Mouse (Mus musculus) heart, adult 2 months (tissue): Measurements from ENCODE around the gene Ccdc188. TPM values are rescaled to one million over a fixed set of nuclear protein-coding genes. Genes with fewer than 3 reads are reported as not detected.

ENCODE experiments used
- DNase-seq, 2 experiments: peaks; one replicate each; pipeline ENCODE4 v3.0.0; 2021
- H3K27ac ChIP-seq: fragments of 200-600 bp; 2 replicates; pipeline ENCODE4 v1.8.1; 2022
- H3K27me3 ChIP-seq: fragments of 200-500 bp; 2 replicates; pipeline ENCODE4 v1.6.1; 2012; ENCODE audit warnings: mild to moderate bottlenecking, low read length, inconsistent platforms, mixed read lengths; ENCODE audit not compliant: control insufficient read depth, insufficient read depth
- H3K36me3 ChIP-seq: fragments of 200-500 bp; 2 replicates; pipeline ENCODE4 v1.6.1; 2012; ENCODE audit warnings: low read length, inconsistent platforms; ENCODE audit not compliant: control insufficient read depth, insufficient read depth
- H3K4me1 ChIP-seq: fragments of 200-500 bp; 2 replicates; pipeline ENCODE4 v1.6.1; 2011; ENCODE audit warnings: low read length; ENCODE audit not compliant: control insufficient read depth, insufficient read depth
- H3K4me3 ChIP-seq: fragments of 200-600 bp; 2 replicates; pipeline ENCODE4 v1.8.1; 2022
- H3K79me2 ChIP-seq: fragments of 200-500 bp; replicated peaks from 2 replicates; pipeline ENCODE4 v1.6.1; 2012; ENCODE audit warnings: mild to moderate bottlenecking, inconsistent platforms, low read length, moderate library complexity, mixed read lengths; ENCODE audit not compliant: control insufficient read depth, insufficient read depth
- H3K9ac ChIP-seq: fragments of 200-500 bp; 2 replicates; pipeline ENCODE4 v1.6.1; 2012; ENCODE audit warnings: low read depth, mild to moderate bottlenecking, control low read depth, inconsistent platforms, low read length, mixed read lengths
- CTCF ChIP-seq: fragments of 200-600 bp; IDR thresholded peaks from 2 replicates; pipeline ENCODE4 v1.8.1; 2022; ENCODE audit warnings: antibody characterized with exemption, mild to moderate bottlenecking, moderate library complexity
- EP300 ChIP-seq: fragments of 200-500 bp; IDR thresholded peaks from 2 replicates; pipeline ENCODE4 v1.6.1; 2011; ENCODE audit warnings: low read depth, low read length, control low read depth; ENCODE audit not compliant: insufficient read depth
- POLR2A ChIP-seq: fragments of 200-500 bp; IDR thresholded peaks from 2 replicates; pipeline ENCODE4 v1.6.1; 2011; ENCODE audit warnings: mild to moderate bottlenecking, low read depth, low read length, control low read depth; ENCODE audit not compliant: insufficient read depth
- WGBS: fragments of 180-500 bp; shearing (Covaris S2); methylation state at CpG from one replicate; pipeline ENCODE4 v1.1.7; 2018; 5-methylcytosine and 5-hydroxymethylcytosine counted together
- intact Hi-C: fragments of 180-260 bp; cut with DNase I; formaldehyde crosslinking; loops from one replicate; pipeline ENCODE4 v1.15.1; 2025
- polyA plus RNA-seq: library from polyadenylated mRNA; depleted of rRNA; stranded (reverse); fragments of >200 nt; gene quantifications from 2 replicates; pipeline ENCODE4 v1.2.3, GENCODE M21; 2012
- total RNA-seq, 2 experiments: library from RNA; stranded (reverse); gene quantifications; 2 replicates each; pipeline ENCODE4 v1.2.3; 2021

The Ccdc188 gene
- total and polyA plus RNA-seq, 3 experiments: not detected

DNA sequence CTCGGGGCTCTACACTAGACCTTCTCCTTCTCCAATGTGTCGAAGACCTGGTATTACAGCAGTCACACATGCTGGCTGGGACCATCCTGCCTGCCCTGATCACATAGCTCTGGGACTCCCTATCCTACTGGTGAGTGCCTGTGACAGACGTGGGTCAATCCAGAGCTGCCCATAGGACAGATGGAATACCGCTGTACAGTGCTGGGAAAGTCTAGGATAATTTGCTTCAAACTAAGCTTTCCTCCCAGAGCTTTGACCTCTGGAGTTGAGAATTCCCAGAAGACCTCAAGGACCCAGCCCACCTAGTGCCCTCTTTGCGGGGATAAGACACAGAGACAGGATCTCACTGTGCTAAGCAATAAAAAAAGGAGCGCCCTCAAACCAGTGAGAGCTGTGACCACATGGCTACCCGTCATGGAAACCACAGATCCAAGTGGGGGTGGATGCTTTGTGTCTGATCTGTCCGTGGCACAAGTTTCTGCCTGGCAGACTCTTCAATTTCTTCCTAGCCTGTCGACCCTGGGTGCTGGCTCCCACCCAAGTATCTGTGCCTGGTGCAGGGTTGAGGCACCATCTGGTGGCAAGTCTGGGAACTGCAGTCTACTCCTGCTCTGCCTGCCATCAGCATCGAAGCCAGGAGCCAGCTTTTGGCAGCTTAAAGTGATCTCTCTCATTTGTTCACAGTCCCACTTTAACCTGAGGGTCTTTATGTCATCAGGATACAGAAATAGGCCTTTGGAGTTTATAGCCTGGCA lies 6.1 kb upstream of the Ccdc188 start:
- Histone ChIP-seq H3K9ac (no peak overlapping the region), H3K4me3 (no peak overlapping the region), H3K4me1 (no peaks in the 10 kb centered on the region), H3K27ac (no peak overlapping the region), H3K27me3 (no peaks in the 10 kb centered on the region), H3K79me2 (no peaks in the 10 kb centered on the region), H3K36me3 (no peaks in the 10 kb centered on the region)
- 42% methylated on average over 10 of the region's 10 CpGs for WGBS
- intact Hi-C loops: loop anchor here (1.0 to 5.0 kb wide), 4 partner anchors 39 to 159 kb away; partner anchors contain the start of genes Dgcr6 and Rtn4r
- peak; percentile 77 to 89 for DNase-seq
- no peak for TF ChIP-seq POLR2A
- peak; percentile 81; the same call in 1 of the 2 replicates for TF ChIP-seq EP300
- no peak for TF ChIP-seq CTCF

DNA sequence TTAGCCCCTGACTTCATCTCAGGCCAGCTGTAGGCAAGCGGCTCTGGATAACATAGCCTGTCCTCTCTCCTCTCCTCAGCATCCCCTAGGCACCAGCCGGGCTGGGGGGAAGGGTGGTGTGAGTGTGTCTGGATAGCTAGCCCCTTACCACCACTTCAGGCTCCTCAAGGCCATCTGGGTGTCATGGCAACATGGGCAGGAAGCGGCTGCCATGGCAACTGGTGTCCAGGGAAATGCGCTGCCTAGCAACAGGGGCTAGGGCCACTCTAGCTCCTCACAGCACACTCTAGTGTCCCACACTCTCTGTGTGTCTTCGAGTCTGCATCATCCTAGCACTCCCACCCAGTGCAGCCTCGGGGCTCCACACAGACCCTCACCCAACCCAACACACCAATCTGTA lies 4.0 kb upstream of the Ccdc188 start:
- WGBS: 68% methylated on average over 6 of the region's 6 CpGs
- Histone ChIP-seq H3K4me3 (no peak overlapping the region), H3K9ac (no peak overlapping the region), H3K79me2 (no peaks in the 10 kb centered on the region), H3K36me3 (no peaks in the 10 kb centered on the region), H3K4me1 (no peaks in the 10 kb centered on the region), H3K27ac (no peak overlapping the region), H3K27me3 (no peaks in the 10 kb centered on the region)
- intact Hi-C loops: loop anchor here (5.0 kb wide), 1 partner anchor 86 kb away; the partner anchor contains the start of gene Rtn4r
- DNase-seq: no peak
- TF ChIP-seq CTCF (no peak), POLR2A (no peak), EP300 (no peak)

- 33% methylated on average over 7 of the region's 7 CpGs for WGBS
- H3K79me2 ChIP-seq: no peaks in the 10 kb centered on the region
- no peak overlapping the region for H3K27ac ChIP-seq
- no peaks in the 10 kb centered on the region for H3K36me3 ChIP-seq
- H3K9ac ChIP-seq: 0 out of 2 replicates have a peak overlapping the region, but pooled peaks have one; percentile 8
- TF ChIP-seq POLR2A: no peak
- no peak for TF ChIP-seq EP300
- TF ChIP-seq CTCF: no peak
- no peak overlapping the region for H3K4me3 ChIP-seq
- H3K4me1 ChIP-seq: no peaks in the 10 kb centered on the region
- intact Hi-C loops: loop anchor here (5.0 kb wide), 1 partner anchor 88 kb away; the partner anchor contains the start of gene Rtn4r
- no peaks in the 10 kb centered on the region for H3K27me3 ChIP-seq
- no peak for DNase-seq
Observed at GRCm38 (mm10) chr16:18214858-18215257, 2.8 kb upstream of the Ccdc188 start.

DNA sequence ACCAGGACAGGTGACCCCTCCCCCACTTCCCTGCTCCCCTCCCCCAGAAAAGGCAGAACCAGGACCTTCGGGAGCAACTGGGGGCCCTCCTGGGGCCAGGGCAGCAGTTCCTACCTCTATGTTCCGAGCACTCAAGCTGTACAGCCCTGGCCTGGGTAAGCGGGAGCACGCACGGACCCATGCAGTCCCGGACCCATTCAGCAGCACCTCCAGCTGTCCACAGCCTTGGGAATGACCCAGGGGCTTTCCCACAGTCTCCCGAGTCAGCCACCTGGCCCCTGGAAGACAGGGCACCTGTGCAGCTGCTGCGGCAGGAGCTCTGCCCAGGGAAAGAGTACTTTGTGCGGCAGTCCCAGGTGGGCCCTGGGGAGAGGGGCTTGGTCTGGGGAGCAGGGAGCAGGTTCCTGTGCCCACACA lies 909 bp downstream of the Ccdc188 start:
- Histone ChIP-seq H3K79me2 (no peaks in the 10 kb centered on the region), H3K9ac (no peak overlapping the region), H3K4me3 (no peak overlapping the region), H3K27me3 (no peaks in the 10 kb centered on the region), H3K4me1 (no peaks in the 10 kb centered on the region), H3K36me3 (no peaks in the 10 kb centered on the region), H3K27ac (no peak overlapping the region)
- 69% methylated on average over 9 of the region's 9 CpGs for WGBS
- TF ChIP-seq EP300 (no peak), POLR2A (no peak), CTCF (no peak)
- intact Hi-C loops: no loop called here
- no peak for DNase-seq

DNA sequence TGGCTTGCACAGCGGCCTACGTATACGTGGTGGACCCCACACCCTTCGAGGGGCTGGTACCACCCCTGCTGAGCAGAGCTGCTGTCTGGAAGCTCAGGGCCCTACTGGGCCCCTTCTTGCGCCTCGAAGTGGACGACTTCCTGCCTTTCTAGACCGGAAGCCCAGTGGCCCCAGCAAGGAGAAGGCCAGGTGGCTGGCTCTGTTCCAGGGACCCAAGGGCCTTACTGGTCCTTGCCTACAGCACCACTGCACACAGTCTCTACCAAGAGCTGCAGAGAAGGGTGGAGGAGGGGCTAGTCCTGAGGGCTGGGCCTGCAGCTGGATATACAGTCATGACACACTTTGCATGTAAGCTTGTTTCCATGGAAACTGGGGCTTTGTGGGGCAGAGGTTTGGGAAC lies 2.3 kb downstream of the Ccdc188 start:
- no peak for TF ChIP-seq CTCF
- no peak for TF ChIP-seq EP300
- no peak for TF ChIP-seq POLR2A

DNA sequence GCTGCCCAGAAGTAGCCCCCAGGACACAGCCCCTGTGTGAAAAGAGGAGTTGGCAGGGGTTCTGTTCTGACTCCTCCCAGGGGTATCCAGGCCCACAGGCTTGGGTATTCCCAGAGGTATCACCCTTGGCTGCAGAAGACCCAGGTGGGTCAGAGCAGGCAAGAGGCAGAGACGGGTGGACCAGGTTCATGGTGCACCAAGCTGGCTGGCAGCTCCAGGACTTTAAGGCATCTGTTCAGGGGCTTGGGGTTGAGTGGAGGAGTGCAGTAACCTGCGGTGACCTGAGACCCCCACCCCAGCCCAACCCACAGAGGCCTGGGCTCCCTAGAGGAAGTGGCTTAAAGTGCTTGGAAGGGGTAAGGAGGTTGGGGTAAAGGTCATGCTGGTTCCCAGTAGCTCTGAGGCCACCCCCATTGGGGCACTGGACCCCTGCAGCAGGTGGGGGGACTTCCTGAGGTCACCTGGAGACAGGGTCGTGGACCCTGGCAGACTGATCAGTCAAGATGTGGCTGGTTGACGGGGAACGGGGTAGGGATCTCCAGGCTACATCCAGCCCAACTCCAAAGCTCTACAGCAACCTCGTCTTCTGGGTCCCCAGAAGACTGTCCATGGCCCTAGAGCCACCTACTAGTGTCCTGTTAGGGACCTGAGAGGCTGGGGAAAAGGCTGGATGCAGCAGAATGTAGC lies 3.3 kb downstream of the Ccdc188 start:
- 91% methylated on average over 6 of the region's 6 CpGs for WGBS
- TF ChIP-seq CTCF (no peak), POLR2A (no peak), EP300 (no peak)
- Histone ChIP-seq H3K27ac (no peak overlapping the region), H3K36me3 (no peaks in the 10 kb centered on the region), H3K4me1 (no peaks in the 10 kb centered on the region), H3K27me3 (no peaks in the 10 kb centered on the region), H3K79me2 (no peaks in the 10 kb centered on the region), H3K4me3 (no peak overlapping the region), H3K9ac (no peak overlapping the region)
- intact Hi-C loops: no loop called here
- DNase-seq: no peak

More for the DNA sequence above, 2.3 kb downstream of the Ccdc188 start:
- H3K36me3 ChIP-seq: no peaks in the 10 kb centered on the region
- H3K79me2 ChIP-seq: no peaks in the 10 kb centered on the region
- no peak for DNase-seq
- H3K4me3 ChIP-seq: no peak overlapping the region
- WGBS: 47% methylated on average over 8 of the region's 8 CpGs
- H3K4me1 ChIP-seq: no peaks in the 10 kb centered on the region
- intact Hi-C loops: no loop called here
- no peaks in the 10 kb centered on the region for H3K27me3 ChIP-seq
- H3K27ac ChIP-seq: no peak overlapping the region
- H3K9ac ChIP-seq: no peak overlapping the region
